Mouse (Mus musculus): Measurements from ENCODE around the gene Chkb. TPM values are rescaled to one million over a fixed set of nuclear protein-coding genes. Genes with fewer than 3 reads are reported as not detected.
A peak's percentile ranks its signal among the peaks of the same experiment; 100 is the strongest.

Chkb gene
- polyA plus RNA-seq, 1 experiment from 2014 or later, result 95.2 TPM

- Histone ChIP-seq H3K27ac (ENCODE audit: low read length) (no peak overlapping the region), H3K9me3 (replicated peaks; ENCODE audit: control insufficient read depth, low read length, poor library complexity, severe bottlenecking) (no peaks in the 10 kb centered on the region), H3K4me3 (ENCODE audit: low read depth, low read length) (no peak overlapping the region), H3K9ac (ENCODE audit: low read depth, low read length) (no peak overlapping the region), H3K4me2 (ENCODE audit: low read length) (no peak overlapping the region), H3K36me3 (ENCODE audit: control insufficient read depth, insufficient read depth, low read length) (no peaks in the 10 kb centered on the region), H3K27me3 (ENCODE audit: control insufficient read depth, insufficient read depth, low read depth, low read length) (no peaks in the 10 kb centered on the region), H3K4me1 (ENCODE audit: control insufficient read depth, insufficient read depth, low read length) (no peaks in the 10 kb centered on the region)
- WGBS, result 81% methylated on average over 2 of the region's 2 CpGs
- no peak for ATAC-seq
Measured at GRCm38 (mm10) chr15:89398146-89398545, 31.6 kb downstream of the Chkb start.

- no peak overlapping the region for H3K4me3 ChIP-seq (ENCODE audit: low read depth, low read length)
- H3K27me3 ChIP-seq (ENCODE audit: control insufficient read depth, insufficient read depth, low read depth, low read length), result no peaks in the 10 kb centered on the region
- H3K36me3 ChIP-seq (ENCODE audit: control insufficient read depth, insufficient read depth, low read length), result no peaks in the 10 kb centered on the region
- H3K4me2 ChIP-seq (ENCODE audit: low read length), result no peak overlapping the region
- ATAC-seq, result no peak
- no peaks in the 10 kb centered on the region for H3K9me3 ChIP-seq (replicated peaks; ENCODE audit: control insufficient read depth, low read length, poor library complexity, severe bottlenecking)
- H3K9ac ChIP-seq (ENCODE audit: low read depth, low read length), result no peak overlapping the region
- WGBS, result 91% methylated on average over 4 of the region's 4 CpGs
- no peaks in the 10 kb centered on the region for H3K4me1 ChIP-seq (ENCODE audit: control insufficient read depth, insufficient read depth, low read length)
- no peak overlapping the region for H3K27ac ChIP-seq (ENCODE audit: low read length)
Measured at GRCm38 (mm10) chr15:89396883-89397282, 32.8 kb downstream of the Chkb start.

GRCm38 (mm10) chr15:89390081-89390480 lies 39.6 kb downstream of the Chkb start:
- WGBS, result 94% methylated on average over 10 of the region's 10 CpGs
- H3K27me3 ChIP-seq (ENCODE audit: control insufficient read depth, insufficient read depth, low read depth, low read length), result no peaks in the 10 kb centered on the region
- H3K27ac ChIP-seq (ENCODE audit: low read length), result no peak overlapping the region
- H3K4me3 ChIP-seq (ENCODE audit: low read depth, low read length), result no peak overlapping the region
- no peaks in the 10 kb centered on the region for H3K36me3 ChIP-seq (ENCODE audit: control insufficient read depth, insufficient read depth, low read length)
- no peak overlapping the region for H3K4me2 ChIP-seq (ENCODE audit: low read length)
- H3K9me3 ChIP-seq (replicated peaks; ENCODE audit: control insufficient read depth, low read length, poor library complexity, severe bottlenecking), result no peaks in the 10 kb centered on the region
- ATAC-seq, result no peak
- H3K9ac ChIP-seq (ENCODE audit: low read depth, low read length), result no peak overlapping the region
- no peaks in the 10 kb centered on the region for H3K4me1 ChIP-seq (ENCODE audit: control insufficient read depth, insufficient read depth, low read length)

- ATAC-seq, result no peak
- Histone ChIP-seq H3K4me1 (ENCODE audit: control insufficient read depth, insufficient read depth, low read length) (no peaks in the 10 kb centered on the region), H3K36me3 (ENCODE audit: control insufficient read depth, insufficient read depth, low read length) (no peaks in the 10 kb centered on the region), H3K4me3 (ENCODE audit: low read depth, low read length) (no peak overlapping the region), H3K9me3 (replicated peaks; ENCODE audit: control insufficient read depth, low read length, poor library complexity, severe bottlenecking) (no peaks in the 10 kb centered on the region), H3K27ac (ENCODE audit: low read length) (no peak overlapping the region), H3K9ac (ENCODE audit: low read depth, low read length) (no peak overlapping the region), H3K27me3 (ENCODE audit: control insufficient read depth, insufficient read depth, low read depth, low read length) (no peaks in the 10 kb centered on the region; the same call in 1 of the 2 replicates), H3K4me2 (ENCODE audit: low read length) (no peak overlapping the region)
- 50% methylated on average over 12 of the region's 12 CpGs for WGBS
Measured at GRCm38 (mm10) chr15:89387127-89387526, 42.6 kb downstream of the Chkb start.

GRCm38 (mm10) chr15:89384617-89385016 lies 45.1 kb downstream of the Chkb start, which contains the start of gene Klhdc7b:
TSS of gene Klhdc7b (plus strand) at chr15:89384917.
- Histone ChIP-seq H3K9me3 (replicated peaks; ENCODE audit: control insufficient read depth, low read length, poor library complexity, severe bottlenecking) (no peaks in the 10 kb centered on the region), H3K4me2 (ENCODE audit: low read length) (no peak within 1 kb of the TSS), H3K4me3 (ENCODE audit: low read depth, low read length) (no peak within 1 kb of the TSS), H3K9ac (ENCODE audit: low read depth, low read length) (no peak within 1 kb of the TSS), H3K27me3 (ENCODE audit: control insufficient read depth, insufficient read depth, low read depth, low read length) (peaks cover under 1% of the 10 kb centered on the region), H3K36me3 (ENCODE audit: control insufficient read depth, insufficient read depth, low read length) (no peaks in the 10 kb centered on the region), H3K27ac (ENCODE audit: low read length) (no peak within 1 kb of the TSS), H3K4me1 (ENCODE audit: control insufficient read depth, insufficient read depth, low read length) (no peaks in the 10 kb centered on the region)
- 91% methylated on average over 7 of the region's 7 CpGs for WGBS
- ATAC-seq, result no peak

- H3K36me3 ChIP-seq (ENCODE audit: control insufficient read depth, insufficient read depth, low read length), result no peaks in the 10 kb centered on the region
- H3K27ac ChIP-seq (ENCODE audit: low read length), result no peak overlapping the region
- H3K9ac ChIP-seq (ENCODE audit: low read depth, low read length), result no peak overlapping the region
- peaks cover 35% of the 10 kb centered on the region for H3K27me3 ChIP-seq (ENCODE audit: control insufficient read depth, insufficient read depth, low read depth, low read length)
- ATAC-seq, result no peak
- H3K4me3 ChIP-seq (ENCODE audit: low read depth, low read length), result peak overlapping the region; percentile 40; the same call in 1 of the 2 replicates
- H3K4me2 ChIP-seq (ENCODE audit: low read length), result peak overlapping the region; percentile 72
- 13% methylated on average over 10 of the region's 10 CpGs for WGBS
- H3K9me3 ChIP-seq (replicated peaks; ENCODE audit: control insufficient read depth, low read length, poor library complexity, severe bottlenecking), result no peaks in the 10 kb centered on the region
- peaks cover 13% of the 10 kb centered on the region; the same call in 1 of the 2 replicates for H3K4me1 ChIP-seq (ENCODE audit: control insufficient read depth, insufficient read depth, low read length)
Measured at GRCm38 (mm10) chr15:89379429-89379828, 50.3 kb downstream of the Chkb start.

GRCm38 (mm10) chr15:89378831-89379401 lies 50.8 kb downstream of the Chkb start, which contains the start of gene Odf3b:
TSS of gene Odf3b (minus strand) at chr15:89379282.
- peak within 1 kb of the TSS; percentile 40 for H3K4me3 ChIP-seq (ENCODE audit: low read depth, low read length)
- under 1% methylated on average over 31 of the region's 33 CpGs for WGBS
- H3K4me2 ChIP-seq (ENCODE audit: low read length), result peak within 1 kb of the TSS; percentile 72
- H3K9ac ChIP-seq (ENCODE audit: low read depth, low read length), result peak within 1 kb of the TSS; percentile 49
- H3K4me1 ChIP-seq (ENCODE audit: control insufficient read depth, insufficient read depth, low read length), result peaks cover 17% of the 10 kb centered on the region; the same call in 1 of the 2 replicates
- no peaks in the 10 kb centered on the region for H3K36me3 ChIP-seq (ENCODE audit: control insufficient read depth, insufficient read depth, low read length)
- H3K27ac ChIP-seq (ENCODE audit: low read length), result no peak within 1 kb of the TSS
- peaks cover 35% of the 10 kb centered on the region for H3K27me3 ChIP-seq (ENCODE audit: control insufficient read depth, insufficient read depth, low read depth, low read length)
- peak; percentile 25; the same call in 1 of the 2 replicates for ATAC-seq
- H3K9me3 ChIP-seq (replicated peaks; ENCODE audit: control insufficient read depth, low read length, poor library complexity, severe bottlenecking), result no peaks in the 10 kb centered on the region

- Histone ChIP-seq H3K27me3 (ENCODE audit: control insufficient read depth, insufficient read depth, low read depth, low read length) (peaks cover 35% of the 10 kb centered on the region), H3K9me3 (replicated peaks; ENCODE audit: control insufficient read depth, low read length, poor library complexity, severe bottlenecking) (no peaks in the 10 kb centered on the region), H3K4me3 (ENCODE audit: low read depth, low read length) (peak overlapping the region; percentile 40), H3K27ac (ENCODE audit: low read length) (no peak overlapping the region), H3K36me3 (ENCODE audit: control insufficient read depth, insufficient read depth, low read length) (no peaks in the 10 kb centered on the region), H3K4me1 (ENCODE audit: control insufficient read depth, insufficient read depth, low read length) (peaks cover 17% of the 10 kb centered on the region; the same call in 1 of the 2 replicates), H3K9ac (ENCODE audit: low read depth, low read length) (peak overlapping the region; percentile 49), H3K4me2 (ENCODE audit: low read length) (peak overlapping the region; percentile 72)
- ATAC-seq, result no peak
- 13% methylated on average over 41 of the region's 46 CpGs for WGBS
Measured at GRCm38 (mm10) chr15:89377938-89378828, 51.5 kb downstream of the Chkb start.

- Histone ChIP-seq H3K9ac (ENCODE audit: low read depth, low read length) (no peak overlapping the region), H3K4me2 (ENCODE audit: low read length) (no peak overlapping the region), H3K27ac (ENCODE audit: low read length) (no peak overlapping the region), H3K36me3 (ENCODE audit: control insufficient read depth, insufficient read depth, low read length) (no peaks in the 10 kb centered on the region), H3K4me1 (ENCODE audit: control insufficient read depth, insufficient read depth, low read length) (peaks cover 24% of the 10 kb centered on the region), H3K27me3 (ENCODE audit: control insufficient read depth, insufficient read depth, low read depth, low read length) (peaks cover 35% of the 10 kb centered on the region), H3K4me3 (ENCODE audit: low read depth, low read length) (no peak overlapping the region), H3K9me3 (replicated peaks; ENCODE audit: control insufficient read depth, low read length, poor library complexity, severe bottlenecking) (no peaks in the 10 kb centered on the region)
- ATAC-seq, result no peak
- WGBS, result 7% methylated on average over 18 of the region's 18 CpGs
Measured at GRCm38 (mm10) chr15:89377362-89377761, 52.3 kb downstream of the Chkb start.

Measured in midbrain, embryonic 16.5 days (tissue).